Mouse (Mus musculus): ENCODE data around the gene Gm42669. TPM values are rescaled to one million over a fixed set of nuclear protein-coding genes. Genes with fewer than 3 reads are reported as not detected.

The Gm42669 gene
- polyA plus RNA-seq (2015; fragmentation: Nextera tagmentation; extraction: Ambion mirVana): 0.44 and 0.48 TPM in 2 replicates

DNA sequence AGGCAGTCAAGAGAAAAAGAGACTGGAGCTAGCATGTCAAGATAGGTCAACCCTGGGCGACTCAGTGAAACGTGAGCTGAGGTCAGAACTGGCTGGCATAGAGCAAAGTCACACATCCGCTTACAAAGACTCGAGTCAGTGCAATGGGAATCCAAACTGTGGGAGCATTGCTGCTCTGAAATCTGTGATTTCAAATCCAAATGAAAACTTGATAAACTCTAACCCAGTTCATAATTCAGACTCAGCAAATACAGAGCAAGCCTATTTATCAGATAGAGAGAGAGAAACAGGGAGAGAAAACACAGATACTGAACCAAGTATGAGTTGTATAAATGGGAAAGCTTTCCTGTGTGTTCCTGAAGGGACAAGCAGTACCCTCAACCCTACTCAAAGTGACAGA is at the start of gene Gm42669:
Gene Gm42669, plus strand, starts transcription at position 301 of the 400 bp plus-strand sequence.
- 67% methylated on average over 4 of the region's 4 CpGs for WGBS
- Histone ChIP-seq H3K9me3 (replicated peaks) (no peaks in the 10 kb centered on the region), H3K27ac (no peak within 1 kb of the TSS), H3K27me3 (no peaks in the 10 kb centered on the region), H3K36me3 (no peaks in the 10 kb centered on the region), H3K4me2 (no peak within 1 kb of the TSS), H3K4me3 (replicated peaks) (no peak within 1 kb of the TSS), H3K4me1 (no peaks in the 10 kb centered on the region), H3K9ac (no peak within 1 kb of the TSS)
- no peak for ATAC-seq (replicated peaks; ENCODE audit: low FRiP score)

DNA sequence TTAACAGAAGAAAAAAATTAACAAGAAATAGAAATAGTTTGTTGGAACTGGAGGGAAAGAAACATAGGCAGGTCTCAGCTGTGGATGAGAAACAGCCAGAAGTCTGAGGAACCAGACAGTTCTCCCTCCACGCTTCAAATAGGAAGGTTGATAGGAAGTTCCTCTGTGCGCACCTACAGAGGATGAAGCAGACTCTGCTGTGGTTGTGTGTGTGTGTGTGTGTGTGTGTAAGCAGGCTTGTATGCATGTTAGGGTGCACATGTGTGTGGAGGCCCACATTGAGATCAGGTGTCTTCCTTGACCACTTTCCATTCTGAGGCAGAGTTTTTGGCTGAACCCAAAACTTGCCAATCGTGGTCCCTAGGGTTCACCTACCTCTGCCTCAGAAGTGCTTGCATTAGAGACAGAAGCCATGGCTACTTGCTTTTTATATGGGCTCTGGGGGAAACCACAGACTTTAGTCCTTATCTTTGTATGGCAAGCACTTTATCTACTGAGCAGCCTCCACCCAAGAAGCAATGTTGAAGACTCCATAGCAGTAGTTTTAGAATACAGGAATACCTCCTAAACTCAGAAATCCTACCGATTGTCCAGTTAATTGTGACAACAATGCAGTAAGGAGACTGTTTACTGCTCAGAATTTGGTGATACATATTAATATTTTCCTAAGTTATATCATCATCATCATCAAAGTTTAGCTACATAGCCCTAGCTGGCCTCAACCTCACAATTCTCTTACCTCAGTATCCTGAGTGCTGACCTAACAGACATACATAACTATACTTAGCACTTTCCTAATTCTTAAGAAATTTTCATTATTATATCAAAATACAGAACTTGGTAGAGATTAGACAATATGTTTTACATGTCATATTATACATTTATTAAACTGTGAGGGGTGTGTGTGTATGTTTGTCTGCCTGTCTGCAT is 45.0 kb upstream of the Gm42669 start:
- 88% methylated on average over 4 of the region's 4 CpGs for WGBS
- no peak overlapping the region for H3K4me3 ChIP-seq (replicated peaks)
- no peaks in the 10 kb centered on the region for H3K27me3 ChIP-seq
- H3K27ac ChIP-seq: no peak overlapping the region
- H3K9ac ChIP-seq: no peak overlapping the region
- H3K9me3 ChIP-seq (replicated peaks): no peaks in the 10 kb centered on the region
- no peaks in the 10 kb centered on the region for H3K36me3 ChIP-seq
- H3K4me2 ChIP-seq: no peak overlapping the region
- ATAC-seq (replicated peaks; ENCODE audit: low FRiP score): no peak
- H3K4me1 ChIP-seq: no peaks in the 10 kb centered on the region

DNA sequence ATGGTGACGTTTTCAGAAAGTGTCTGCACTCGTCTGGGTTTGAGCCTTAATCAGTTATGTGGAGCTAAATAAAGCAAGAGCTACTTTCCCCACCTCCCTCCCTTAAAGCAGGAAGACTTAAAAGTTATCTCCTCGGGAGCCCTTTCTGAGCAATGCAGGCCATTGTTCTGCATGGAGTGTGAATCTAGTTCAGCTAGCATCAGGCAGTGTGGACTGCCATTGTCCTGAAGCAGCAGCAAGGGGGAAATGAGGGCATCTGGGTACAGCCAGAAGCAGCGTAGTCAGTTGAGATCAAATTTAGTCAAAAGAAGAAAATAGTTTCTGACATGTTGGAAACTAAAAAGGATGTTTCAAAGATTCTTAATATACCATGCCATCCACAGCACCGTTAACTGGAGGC is 40.9 kb upstream of the Gm42669 start:
- WGBS: 66% methylated on average over 5 of the region's 5 CpGs
- no peaks in the 10 kb centered on the region for H3K4me1 ChIP-seq
- no peak overlapping the region for H3K9ac ChIP-seq

DNA sequence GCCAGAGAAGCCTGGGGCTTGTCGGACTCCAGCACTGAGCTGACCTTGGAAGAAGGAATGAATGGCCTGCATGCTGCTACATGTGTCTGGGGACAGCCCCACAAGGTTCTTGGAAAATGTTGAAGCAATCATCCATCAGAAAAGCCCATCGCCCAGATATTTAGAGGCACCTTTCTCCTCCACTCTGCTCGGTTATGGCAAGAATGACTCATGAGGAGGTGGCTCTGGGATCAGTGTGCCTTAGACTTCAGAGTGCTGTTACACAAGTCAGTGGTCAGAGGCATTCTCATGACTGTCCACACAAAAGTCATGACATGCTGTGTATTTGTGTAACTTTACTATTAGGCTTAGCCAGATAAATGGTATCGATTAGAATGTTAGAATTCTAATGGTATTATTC is 40.3 kb upstream of the Gm42669 start:
- Histone ChIP-seq H3K4me3 (replicated peaks) (no peak overlapping the region), H3K4me1 (no peaks in the 10 kb centered on the region), H3K27ac (no peak overlapping the region), H3K36me3 (peaks cover 10% of the 10 kb centered on the region; the same call in 1 of the 2 replicates), H3K9ac (no peak overlapping the region), H3K9me3 (replicated peaks) (no peaks in the 10 kb centered on the region), H3K27me3 (no peaks in the 10 kb centered on the region), H3K4me2 (no peak overlapping the region)
- no peak for ATAC-seq (replicated peaks; ENCODE audit: low FRiP score)
- 89% methylated on average over 4 of the region's 4 CpGs for WGBS

More for the DNA sequence above, 40.9 kb upstream of the Gm42669 start:
- no peak overlapping the region for H3K27ac ChIP-seq
- ATAC-seq (replicated peaks; ENCODE audit: low FRiP score): no peak
- no peak overlapping the region for H3K4me3 ChIP-seq (replicated peaks)
- H3K36me3 ChIP-seq: peaks cover 10% of the 10 kb centered on the region; the same call in 1 of the 2 replicates
- no peaks in the 10 kb centered on the region for H3K9me3 ChIP-seq (replicated peaks)
- no peaks in the 10 kb centered on the region for H3K27me3 ChIP-seq
- H3K4me2 ChIP-seq: no peak overlapping the region

DNA sequence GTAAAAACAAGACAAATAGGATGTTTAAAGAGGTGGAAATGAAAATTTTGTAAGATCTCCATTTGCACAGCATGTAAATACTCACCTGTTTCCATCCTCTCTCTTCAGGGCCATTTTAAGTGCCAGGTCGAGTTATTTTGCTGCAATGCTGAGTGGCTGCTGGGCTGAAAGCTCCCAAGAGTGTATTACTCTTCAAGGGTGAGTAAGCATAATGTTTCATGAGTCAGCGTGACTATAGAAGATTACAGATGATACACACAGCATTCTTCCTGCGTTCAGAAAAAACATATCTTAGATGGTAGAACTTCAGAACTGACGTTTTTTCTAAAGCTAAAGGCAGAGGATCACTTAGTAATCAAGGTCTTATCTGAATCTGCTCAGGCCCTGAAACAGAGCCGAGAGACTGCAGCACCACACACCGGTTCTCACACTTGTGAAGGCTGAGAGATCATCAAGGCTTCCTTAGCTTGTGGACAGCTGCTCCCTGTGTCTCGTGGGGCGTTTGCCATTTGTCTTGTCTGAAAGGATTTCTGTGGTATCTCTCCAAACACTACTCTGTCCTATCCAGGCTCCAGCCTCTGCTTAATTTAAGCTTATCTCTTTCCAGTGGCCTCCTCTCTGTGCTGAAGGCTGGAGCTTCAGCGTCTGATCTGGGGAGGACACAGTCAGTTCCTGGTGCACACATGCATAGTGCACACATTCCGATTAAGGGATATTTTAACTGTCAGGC is 36.7 kb upstream of the Gm42669 start:
- ATAC-seq (replicated peaks; ENCODE audit: low FRiP score): no peak
- Histone ChIP-seq H3K27ac (no peak overlapping the region), H3K9me3 (replicated peaks) (no peaks in the 10 kb centered on the region), H3K9ac (no peak overlapping the region), H3K27me3 (no peaks in the 10 kb centered on the region), H3K4me3 (replicated peaks) (no peak overlapping the region), H3K36me3 (peaks cover 19% of the 10 kb centered on the region; the same call in 1 of the 2 replicates), H3K4me1 (no peaks in the 10 kb centered on the region), H3K4me2 (no peak overlapping the region)
- 71% methylated on average over 10 of the region's 10 CpGs for WGBS

DNA sequence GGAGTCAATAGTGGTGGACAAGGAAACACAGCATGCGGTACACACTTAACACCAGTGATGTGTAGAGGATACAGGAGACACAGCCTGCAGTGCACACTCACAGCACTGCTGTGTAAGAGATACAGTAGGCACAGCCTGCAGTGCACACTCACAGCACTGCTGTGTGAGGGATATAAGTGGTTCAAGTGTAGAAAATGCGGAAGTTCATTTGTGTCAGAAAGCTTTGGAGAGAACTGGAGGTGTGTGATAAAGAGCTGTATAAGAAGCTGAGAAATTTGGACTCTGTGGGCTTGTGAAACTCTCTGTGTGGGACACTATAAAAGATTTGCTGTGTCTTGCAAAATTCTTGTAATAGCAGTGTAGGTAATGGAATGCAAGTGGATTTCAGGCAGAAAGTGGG is 27.2 kb upstream of the Gm42669 start:
- H3K4me1 ChIP-seq: no peaks in the 10 kb centered on the region
- no peak overlapping the region for H3K9ac ChIP-seq
- ATAC-seq (replicated peaks; ENCODE audit: low FRiP score): no peak
- 94% methylated on average over 2 of the region's 2 CpGs for WGBS
- H3K27me3 ChIP-seq: no peaks in the 10 kb centered on the region
- H3K4me3 ChIP-seq (replicated peaks): no peak overlapping the region
- no peak overlapping the region for H3K27ac ChIP-seq
- H3K36me3 ChIP-seq: 0 out of 2 replicates have a peak, but pooled peaks cover 4% of the 10 kb centered on the region
- no peaks in the 10 kb centered on the region for H3K9me3 ChIP-seq (replicated peaks)
- H3K4me2 ChIP-seq: no peak overlapping the region

DNA sequence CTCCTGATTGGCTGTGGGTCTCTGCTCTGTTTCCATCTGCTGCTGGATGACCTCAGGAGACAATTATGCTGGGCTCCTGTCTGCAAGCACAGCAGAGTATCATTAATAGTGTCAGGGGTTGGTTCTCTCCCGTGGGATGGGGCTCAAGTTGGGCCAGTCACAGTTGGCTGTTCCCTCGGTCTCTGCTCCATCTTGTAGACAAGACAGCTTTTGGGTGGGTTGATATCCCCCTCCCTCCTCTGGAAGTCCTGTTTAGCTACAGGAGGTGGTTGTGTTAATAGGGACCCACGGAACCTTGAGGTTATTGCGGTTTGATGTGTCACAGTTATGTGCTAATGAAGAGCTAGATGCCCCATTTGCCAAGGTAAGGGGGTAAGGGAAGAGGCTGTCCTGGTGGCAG is 18.4 kb upstream of the Gm42669 start:
- Histone ChIP-seq H3K27me3 (no peaks in the 10 kb centered on the region), H3K9ac (no peak overlapping the region), H3K27ac (no peak overlapping the region), H3K4me3 (replicated peaks) (no peak overlapping the region), H3K36me3 (peaks cover 8% of the 10 kb centered on the region; the same call in 1 of the 2 replicates), H3K4me1 (no peaks in the 10 kb centered on the region), H3K4me2 (no peak overlapping the region), H3K9me3 (replicated peaks) (no peaks in the 10 kb centered on the region)
- ATAC-seq (replicated peaks; ENCODE audit: low FRiP score): no peak
- WGBS: 51% methylated on average over 4 of the region's 4 CpGs

DNA sequence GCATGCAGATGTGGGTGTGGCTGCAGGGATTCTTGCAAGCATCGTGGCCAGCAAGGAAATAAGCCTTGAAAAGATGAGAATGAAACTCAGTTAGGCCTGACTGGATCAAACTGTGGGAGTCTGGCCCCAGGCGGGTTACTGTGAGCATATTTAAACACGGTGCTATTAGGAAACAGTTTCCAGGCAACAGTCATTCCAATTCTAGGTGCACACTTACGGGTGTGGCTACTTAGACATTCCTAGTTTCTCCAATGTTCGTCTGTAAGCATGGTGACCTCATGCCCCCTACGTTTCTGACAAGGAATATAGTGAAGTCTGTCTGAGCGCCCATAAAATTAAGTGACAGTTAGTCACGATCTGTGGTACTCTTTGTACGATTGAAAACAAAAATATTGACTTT is 16.4 kb upstream of the Gm42669 start:
- H3K27ac ChIP-seq: no peak overlapping the region
- H3K9ac ChIP-seq: no peak overlapping the region
- 58% methylated on average over 9 of the region's 9 CpGs for WGBS

DNA sequence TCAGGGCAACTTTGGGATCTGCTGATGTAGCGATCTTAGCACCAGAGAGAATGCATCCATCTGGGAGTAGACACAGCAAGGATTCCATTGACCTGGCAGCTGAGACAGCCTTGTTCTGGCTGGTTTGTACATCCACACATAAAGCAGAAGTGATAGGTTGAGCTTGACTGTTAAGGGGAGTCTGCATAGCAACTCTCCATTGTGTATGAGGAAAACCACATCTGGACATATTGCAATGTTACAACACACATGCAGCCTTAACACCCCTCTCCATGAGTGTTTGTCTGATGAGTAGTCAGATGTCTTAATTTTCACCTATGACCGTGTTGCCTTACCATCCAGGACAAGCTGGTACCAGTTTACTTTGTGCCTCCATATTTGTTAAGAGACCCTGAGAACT is 14.9 kb upstream of the Gm42669 start:
- Histone ChIP-seq H3K9ac (no peak overlapping the region), H3K27ac (no peak overlapping the region), H3K4me1 (no peaks in the 10 kb centered on the region), H3K27me3 (no peaks in the 10 kb centered on the region), H3K36me3 (peaks cover 11% of the 10 kb centered on the region), H3K4me3 (replicated peaks) (no peak overlapping the region), H3K9me3 (replicated peaks) (no peaks in the 10 kb centered on the region), H3K4me2 (no peak overlapping the region)
- WGBS: 91% methylated on average over 2 of the region's 2 CpGs
- no peak for ATAC-seq (replicated peaks; ENCODE audit: low FRiP score)

More for the DNA sequence above, 16.4 kb upstream of the Gm42669 start:
- Histone ChIP-seq H3K4me2 (no peak overlapping the region), H3K9me3 (replicated peaks) (no peaks in the 10 kb centered on the region), H3K36me3 (peaks cover 11% of the 10 kb centered on the region), H3K27me3 (no peaks in the 10 kb centered on the region), H3K4me1 (no peaks in the 10 kb centered on the region), H3K4me3 (replicated peaks) (no peak overlapping the region)
- ATAC-seq (replicated peaks; ENCODE audit: low FRiP score): no peak

DNA sequence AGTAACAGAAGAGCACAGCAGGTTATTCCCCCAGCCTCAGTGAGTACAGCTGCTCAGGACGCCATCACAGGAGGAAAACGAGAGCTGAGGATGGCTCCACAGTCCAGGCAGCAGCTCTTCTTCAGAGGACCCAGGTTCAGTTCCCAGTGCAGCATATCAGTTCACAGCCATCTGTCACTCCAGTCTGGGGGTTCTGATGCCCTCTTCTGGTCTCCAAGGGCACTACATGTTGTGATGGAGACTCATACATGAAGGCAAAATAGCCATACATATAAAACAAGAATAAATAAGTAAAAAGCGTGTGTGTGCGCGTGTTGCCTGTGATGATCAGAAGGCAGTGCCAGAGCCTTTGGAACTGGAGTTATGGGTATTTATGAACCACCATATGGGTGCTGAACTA is 12.7 kb upstream of the Gm42669 start:
- Histone ChIP-seq H3K27me3 (no peaks in the 10 kb centered on the region), H3K9me3 (replicated peaks) (no peaks in the 10 kb centered on the region), H3K36me3 (peaks cover 11% of the 10 kb centered on the region), H3K4me3 (replicated peaks) (no peak overlapping the region), H3K4me2 (no peak overlapping the region), H3K4me1 (no peaks in the 10 kb centered on the region), H3K27ac (no peak overlapping the region), H3K9ac (no peak overlapping the region)
- 96% methylated on average over 5 of the region's 5 CpGs for WGBS
- no peak for ATAC-seq (replicated peaks; ENCODE audit: low FRiP score)

DNA sequence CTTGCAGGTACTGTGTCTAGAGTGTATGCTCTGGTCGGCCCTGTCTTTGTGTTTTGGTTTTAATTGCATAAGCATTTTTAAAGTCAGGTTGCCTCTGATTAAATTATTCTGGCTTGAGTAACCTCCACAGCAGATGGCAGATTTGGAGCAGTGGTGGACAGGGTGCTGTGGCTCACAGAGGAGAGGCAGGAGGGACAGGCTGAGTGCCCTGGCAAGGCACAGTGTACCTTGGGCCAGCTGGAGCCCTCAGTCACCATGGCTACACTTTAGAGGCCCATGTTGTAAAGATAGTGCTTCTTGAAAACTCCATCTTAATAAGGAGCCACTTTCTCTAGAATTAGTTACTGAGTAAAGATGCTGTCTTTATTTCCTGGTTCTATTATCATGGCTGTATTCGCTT is 11.4 kb upstream of the Gm42669 start:
- Histone ChIP-seq H3K4me3 (replicated peaks) (no peak overlapping the region), H3K4me1 (no peaks in the 10 kb centered on the region), H3K27ac (no peak overlapping the region), H3K9me3 (replicated peaks) (no peaks in the 10 kb centered on the region), H3K4me2 (no peak overlapping the region), H3K36me3 (peaks cover 11% of the 10 kb centered on the region), H3K27me3 (no peaks in the 10 kb centered on the region), H3K9ac (no peak overlapping the region)
- WGBS: 85% methylated on average over 2 of the region's 2 CpGs
- ATAC-seq (replicated peaks; ENCODE audit: low FRiP score): no peak

Measured in kidney, embryonic 15.5 days (tissue).